Mouse (Mus musculus) ES-Bruce4 (cell line): Measurements from ENCODE around the gene Gucy2c.

Source experiments
- EP300 ChIP-seq: IDR thresholded peaks from 2 replicates; pipeline ENCODE4 v1.6.1; 2011; ENCODE audit warnings: low read depth, low read length; ENCODE audit not compliant: insufficient read depth
- POLR2A ChIP-seq: IDR thresholded peaks from one replicate; pipeline ENCODE4 v1.8.1; 2011; ENCODE audit warnings: low read length; ENCODE audit not compliant: insufficient read depth

DNA sequence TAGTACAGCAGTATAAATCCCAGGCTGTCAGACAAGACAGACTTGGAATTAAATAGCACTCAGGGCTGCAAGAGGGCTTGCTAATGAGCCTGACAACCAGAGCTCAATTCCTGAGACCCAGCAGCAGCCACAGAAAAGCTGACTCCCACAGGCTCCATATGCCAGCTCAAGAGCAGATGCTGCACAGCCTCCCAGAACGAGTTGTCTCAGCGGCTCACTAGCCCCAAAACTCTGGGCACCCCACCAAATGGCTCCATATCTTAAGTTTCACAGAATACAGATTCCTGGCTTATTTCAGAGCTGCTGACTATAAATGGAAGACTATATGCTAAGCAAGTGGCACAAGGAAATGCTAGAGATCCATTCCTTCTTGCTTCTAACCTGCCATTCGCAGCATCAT is 36.0 kb upstream of the Gucy2c start:
- TF ChIP-seq POLR2A (no peak), EP300 (no peak)
